Mouse (Mus musculus) heart, embryonic 15.5 days (tissue): ENCODE measurements at regions not wholly inside any gene's neighbourhood (a gene's known extent, or its start where the extent isn't known, plus 50 kb on each side); places are given as distances from the start of the nearest gene placed in this dataset.

Experiments
- ATAC-seq: fragments of 200-750 bp; cut with Nextera tagmentation; replicated peaks from 2 replicates; pipeline ENCODE4 v1.8.0; 2017; ENCODE audit warnings: low read depth, moderate TSS enrichment; ENCODE audit not compliant: insufficient number of reproducible peaks, insufficient read depth, low FRiP score
- H3K27ac ChIP-seq: fragments of 300-500 bp; sonication (generic); 2 replicates; pipeline ENCODE4 v1.5.1; 2015; ENCODE audit warnings: mild to moderate bottlenecking, inconsistent platforms
- H3K27me3 ChIP-seq: fragments of 300-500 bp; sonication (generic); 2 replicates; pipeline ENCODE4 v1.6.1; 2015; ENCODE audit warnings: inconsistent platforms
- H3K36me3 ChIP-seq: fragments of 300-500 bp; sonication (generic); 2 replicates; pipeline ENCODE4 v1.6.1; 2015; ENCODE audit warnings: mild to moderate bottlenecking, inconsistent platforms
- H3K4me1 ChIP-seq: fragments of 300-500 bp; sonication (generic); replicated peaks from 2 replicates; pipeline ENCODE4 v1.6.1; 2015; ENCODE audit warnings: inconsistent platforms
- H3K4me2 ChIP-seq: fragments of 300-500 bp; sonication (generic); 2 replicates; pipeline ENCODE4 v1.6.1; 2015; ENCODE audit warnings: inconsistent platforms, mild to moderate bottlenecking, moderate library complexity
- H3K4me3 ChIP-seq: fragments of 300-500 bp; sonication (generic); 2 replicates; pipeline ENCODE4 v1.5.1; 2015; ENCODE audit warnings: mild to moderate bottlenecking, inconsistent platforms
- H3K9ac ChIP-seq: fragments of 300-500 bp; sonication (generic); 2 replicates; pipeline ENCODE4 v1.6.1; 2015; ENCODE audit warnings: mild to moderate bottlenecking, inconsistent platforms
- H3K9me3 ChIP-seq: fragments of 300-500 bp; sonication (generic); replicated peaks from 2 replicates; pipeline ENCODE4 v1.6.1; 2016; ENCODE audit warnings: inconsistent platforms
- WGBS: fragments of 180-500 bp; shearing (Covaris S2); methylation state at CpG from one replicate; pipeline ENCODE4 v1.1.7; 2015; ENCODE audit warnings: mixed read lengths; 5-methylcytosine and 5-hydroxymethylcytosine counted together

GRCm38 (mm10) chr11:65402460-65403154 lies 132.8 kb upstream of the Myocd start:
- Histone ChIP-seq H3K36me3 (no peaks in the 10 kb centered on the region), H3K9ac (no peak overlapping the region), H3K27me3 (no peaks in the 10 kb centered on the region), H3K27ac (no peak overlapping the region), H3K9me3 (no peaks in the 10 kb centered on the region), H3K4me3 (no peak overlapping the region), H3K4me2 (no peak overlapping the region), H3K4me1 (no peaks in the 10 kb centered on the region)
- no peak for ATAC-seq
- WGBS, result 70% methylated on average over 12 of the region's 12 CpGs

GRCm38 (mm10) chr11:65389238-65389637 lies 119.4 kb upstream of the Myocd start:
- Histone ChIP-seq H3K4me3 (no peak overlapping the region), H3K4me2 (no peak overlapping the region), H3K9ac (no peak overlapping the region), H3K36me3 (no peaks in the 10 kb centered on the region), H3K4me1 (peaks cover 12% of the 10 kb centered on the region), H3K27ac (no peak overlapping the region), H3K27me3 (no peaks in the 10 kb centered on the region), H3K9me3 (no peaks in the 10 kb centered on the region)
- WGBS, result 72% methylated on average over 3 of the region's 3 CpGs
- no peak for ATAC-seq

- no peak for ATAC-seq
- Histone ChIP-seq H3K9ac (no peak overlapping the region), H3K9me3 (no peaks in the 10 kb centered on the region), H3K27ac (0 out of 2 replicates have a peak overlapping the region, but pooled peaks have one; percentile 1), H3K27me3 (no peaks in the 10 kb centered on the region), H3K36me3 (no peaks in the 10 kb centered on the region), H3K4me1 (peaks cover 12% of the 10 kb centered on the region), H3K4me2 (peak overlapping the region; percentile 3; the same call in 1 of the 2 replicates), H3K4me3 (no peak overlapping the region)
- 33% methylated on average over 14 of the region's 14 CpGs for WGBS
These were observed 116.7 kb upstream of the Myocd start for GRCm38 (mm10) chr11:65386291-65387061.

- Histone ChIP-seq H3K4me1 (0 out of 2 replicates have a peak, but pooled peaks cover 6% of the 10 kb centered on the region), H3K4me2 (no peak overlapping the region), H3K27ac (no peak overlapping the region), H3K27me3 (no peaks in the 10 kb centered on the region), H3K9me3 (no peaks in the 10 kb centered on the region), H3K4me3 (no peak overlapping the region), H3K9ac (no peak overlapping the region), H3K36me3 (no peaks in the 10 kb centered on the region)
- no peak for ATAC-seq
- WGBS, result 63% methylated on average over 5 of the region's 5 CpGs
These were observed 105.6 kb upstream of the Myocd start for GRCm38 (mm10) chr11:65375361-65375760.

GRCm38 (mm10) chr11:65373136-65373535 lies 103.3 kb upstream of the Myocd start:
- WGBS, result 86% methylated on average over 4 of the region's 4 CpGs
- H3K4me2 ChIP-seq, result no peak overlapping the region
- ATAC-seq, result no peak
- H3K27me3 ChIP-seq, result no peaks in the 10 kb centered on the region
- no peak overlapping the region for H3K27ac ChIP-seq
- no peaks in the 10 kb centered on the region for H3K36me3 ChIP-seq
- no peak overlapping the region for H3K9ac ChIP-seq
- no peak overlapping the region for H3K4me3 ChIP-seq
- H3K4me1 ChIP-seq, result peaks cover 8% of the 10 kb centered on the region
- no peaks in the 10 kb centered on the region for H3K9me3 ChIP-seq

- WGBS, result 66% methylated on average over 9 of the region's 9 CpGs
- ATAC-seq, result no peak
- Histone ChIP-seq H3K36me3 (no peaks in the 10 kb centered on the region), H3K27me3 (no peaks in the 10 kb centered on the region), H3K4me3 (no peak overlapping the region), H3K4me1 (peaks cover 14% of the 10 kb centered on the region), H3K9me3 (no peaks in the 10 kb centered on the region), H3K27ac (no peak overlapping the region), H3K4me2 (no peak overlapping the region), H3K9ac (no peak overlapping the region)
These were observed 102.6 kb upstream of the Myocd start for GRCm38 (mm10) chr11:65372309-65372811.

GRCm38 (mm10) chr11:65367825-65368224 lies 98.0 kb upstream of the Myocd start:
- Histone ChIP-seq H3K36me3 (no peaks in the 10 kb centered on the region), H3K4me1 (peaks cover 32% of the 10 kb centered on the region), H3K4me3 (no peak overlapping the region), H3K27ac (peak overlapping the region; percentile 95), H3K27me3 (no peaks in the 10 kb centered on the region), H3K4me2 (no peak overlapping the region), H3K9me3 (no peaks in the 10 kb centered on the region), H3K9ac (no peak overlapping the region)
- ATAC-seq, result no peak
- WGBS, result 39% methylated on average over 5 of the region's 5 CpGs

- Histone ChIP-seq H3K4me1 (peaks cover 27% of the 10 kb centered on the region), H3K4me3 (no peak overlapping the region), H3K4me2 (peak overlapping the region; percentile 45; the same call in 1 of the 2 replicates), H3K36me3 (no peaks in the 10 kb centered on the region), H3K27ac (peak overlapping the region; percentile 95), H3K9me3 (no peaks in the 10 kb centered on the region), H3K27me3 (no peaks in the 10 kb centered on the region), H3K9ac (no peak overlapping the region)
- 42% methylated on average over 8 of the region's 8 CpGs for WGBS
- ATAC-seq, result no peak
These were observed 97.0 kb upstream of the Myocd start for GRCm38 (mm10) chr11:65366677-65367370.

GRCm38 (mm10) chr11:65365751-65366559 lies 96.2 kb upstream of the Myocd start:
- 22% methylated on average over 12 of the region's 12 CpGs for WGBS
- Histone ChIP-seq H3K36me3 (no peaks in the 10 kb centered on the region), H3K9ac (no peak overlapping the region), H3K9me3 (no peaks in the 10 kb centered on the region), H3K4me3 (peak overlapping the region; percentile 27), H3K27ac (peak overlapping the region; percentile 95), H3K4me2 (peak overlapping the region; percentile 45), H3K4me1 (peaks cover 30% of the 10 kb centered on the region), H3K27me3 (no peaks in the 10 kb centered on the region)
- peak; percentile 84 for ATAC-seq

- Histone ChIP-seq H3K4me3 (no peak overlapping the region), H3K9me3 (no peaks in the 10 kb centered on the region), H3K4me1 (peaks cover 40% of the 10 kb centered on the region), H3K27ac (peak overlapping the region; percentile 95), H3K4me2 (peak overlapping the region; percentile 45), H3K27me3 (no peaks in the 10 kb centered on the region), H3K9ac (0 out of 2 replicates have a peak overlapping the region, but pooled peaks have one; percentile 12), H3K36me3 (no peaks in the 10 kb centered on the region)
- 67% methylated on average over 3 of the region's 3 CpGs for WGBS
- ATAC-seq, result no peak
These were observed 95.1 kb upstream of the Myocd start for GRCm38 (mm10) chr11:65364910-65365309.
